Mouse (Mus musculus): ENCODE results near the gene Frat1. TPM values are rescaled to one million over a fixed set of nuclear protein-coding genes. Genes with fewer than 3 reads are reported as not detected.

Frat1 gene
- polyA plus RNA-seq, 1 experiment, result 29.1 TPM

GRCm38 (mm10) chr19:41826529-41826928, 3.2 kb upstream of the Frat1 start:
- Histone ChIP-seq H3K4me3 (ENCODE audit: low read depth, low read length) (no peak overlapping the region), H3K27ac (ENCODE audit: insufficient read depth, low read depth, low read length) (no peak overlapping the region), H3K36me3 (ENCODE audit: control insufficient read depth, insufficient read depth, low read length) (no peaks in the 10 kb centered on the region), H3K27me3 (ENCODE audit: control insufficient read depth, insufficient read depth, low read length) (no peaks in the 10 kb centered on the region), H3K4me1 (ENCODE audit: control insufficient read depth, insufficient read depth, insufficient read length, low read length) (no peaks in the 10 kb centered on the region; the same call in 1 of the 2 replicates)
- 85% methylated on average over 3 of the region's 3 CpGs for WGBS
- TF ChIP-seq POLR2A (IDR thresholded peaks at IDR 0.05; ENCODE audit: low read depth, low read length) (no peak), CTCF (IDR thresholded peaks at IDR 0.05; ENCODE audit: extremely low read depth, insufficient read length, insufficient replicate concordance, low read depth, low read length) (no peak)

GRCm38 (mm10) chr19:41828941-41829340, 829 bp upstream of the Frat1 start:
- Histone ChIP-seq H3K4me3 (ENCODE audit: low read depth, low read length) (peak overlapping the region; percentile 53), H3K4me1 (ENCODE audit: control insufficient read depth, insufficient read depth, insufficient read length, low read length) (peaks cover 5% of the 10 kb centered on the region), H3K36me3 (ENCODE audit: control insufficient read depth, insufficient read depth, low read length) (no peaks in the 10 kb centered on the region), H3K27me3 (ENCODE audit: control insufficient read depth, insufficient read depth, low read length) (no peaks in the 10 kb centered on the region), H3K27ac (ENCODE audit: insufficient read depth, low read depth, low read length) (peak overlapping the region; percentile 75)
- 47% methylated on average over 3 of the region's 3 CpGs for WGBS
- TF ChIP-seq CTCF (IDR thresholded peaks at IDR 0.05; ENCODE audit: extremely low read depth, insufficient read length, insufficient replicate concordance, low read depth, low read length), result no peak
- no peak for TF ChIP-seq POLR2A (IDR thresholded peaks at IDR 0.05; ENCODE audit: low read depth, low read length)

GRCm38 (mm10) chr19:41830106-41831031, 599 bp downstream of the Frat1 start:
- H3K4me1 ChIP-seq (ENCODE audit: control insufficient read depth, insufficient read depth, insufficient read length, low read length), result peaks cover 5% of the 10 kb centered on the region
- WGBS, result under 1% methylated on average over 111 of the region's 112 CpGs

GRCm38 (mm10) chr19:41831101-41831570, 1.4 kb downstream of the Frat1 start:
- Histone ChIP-seq H3K4me3 (ENCODE audit: low read depth, low read length) (peak overlapping the region; percentile 76), H3K36me3 (ENCODE audit: control insufficient read depth, insufficient read depth, low read length) (no peaks in the 10 kb centered on the region), H3K27me3 (ENCODE audit: control insufficient read depth, insufficient read depth, low read length) (no peaks in the 10 kb centered on the region), H3K27ac (ENCODE audit: insufficient read depth, low read depth, low read length) (peak overlapping the region; percentile 48), H3K4me1 (ENCODE audit: control insufficient read depth, insufficient read depth, insufficient read length, low read length) (peaks cover 5% of the 10 kb centered on the region)
- under 1% methylated on average over 19 of the region's 19 CpGs for WGBS
- TF ChIP-seq POLR2A (IDR thresholded peaks at IDR 0.05; ENCODE audit: low read depth, low read length) (no peak), CTCF (IDR thresholded peaks at IDR 0.05; ENCODE audit: extremely low read depth, insufficient read length, insufficient replicate concordance, low read depth, low read length) (no peak)

More at GRCm38 (mm10) chr19:41830106-41831031, 599 bp downstream of the Frat1 start:
- Histone ChIP-seq H3K4me3 (ENCODE audit: low read depth, low read length) (peak overlapping the region; percentile 76), H3K27me3 (ENCODE audit: control insufficient read depth, insufficient read depth, low read length) (no peaks in the 10 kb centered on the region), H3K27ac (ENCODE audit: insufficient read depth, low read depth, low read length) (peak overlapping the region; percentile 48), H3K36me3 (ENCODE audit: control insufficient read depth, insufficient read depth, low read length) (no peaks in the 10 kb centered on the region)
- TF ChIP-seq CTCF (IDR thresholded peaks at IDR 0.05; ENCODE audit: extremely low read depth, insufficient read length, insufficient replicate concordance, low read depth, low read length), result no peak
- TF ChIP-seq POLR2A (IDR thresholded peaks at IDR 0.05; ENCODE audit: low read depth, low read length), result no peak

- 14% methylated on average over 14 of the region's 14 CpGs for WGBS
- peak overlapping the region; percentile 76 for H3K4me3 ChIP-seq (ENCODE audit: low read depth, low read length)
Observed at GRCm38 (mm10) chr19:41831718-41832391, 2.1 kb downstream of the Frat1 start.

GRCm38 (mm10) chr19:41832501-41833201, 2.9 kb downstream of the Frat1 start:
- H3K27me3 ChIP-seq (ENCODE audit: control insufficient read depth, insufficient read depth, low read length), result no peaks in the 10 kb centered on the region
- peak overlapping the region; percentile 26 for H3K4me3 ChIP-seq (ENCODE audit: low read depth, low read length)
- 48% methylated on average over 13 of the region's 13 CpGs for WGBS
- H3K27ac ChIP-seq (ENCODE audit: insufficient read depth, low read depth, low read length), result no peak overlapping the region
- H3K4me1 ChIP-seq (ENCODE audit: control insufficient read depth, insufficient read depth, insufficient read length, low read length), result peaks cover 15% of the 10 kb centered on the region
- TF ChIP-seq POLR2A (IDR thresholded peaks at IDR 0.05; ENCODE audit: low read depth, low read length) (no peak), CTCF (IDR thresholded peaks at IDR 0.05; ENCODE audit: extremely low read depth, insufficient read length, insufficient replicate concordance, low read depth, low read length) (no peak)
- no peaks in the 10 kb centered on the region for H3K36me3 ChIP-seq (ENCODE audit: control insufficient read depth, insufficient read depth, low read length)

More at GRCm38 (mm10) chr19:41831718-41832391, 2.1 kb downstream of the Frat1 start:
- TF ChIP-seq POLR2A (IDR thresholded peaks at IDR 0.05; ENCODE audit: low read depth, low read length) (peak; percentile 23; the same call in 1 of the 2 replicates), CTCF (IDR thresholded peaks at IDR 0.05; ENCODE audit: extremely low read depth, insufficient read length, insufficient replicate concordance, low read depth, low read length) (no peak)
- no peaks in the 10 kb centered on the region for H3K27me3 ChIP-seq (ENCODE audit: control insufficient read depth, insufficient read depth, low read length)
- peak overlapping the region; percentile 17; the same call in 1 of the 2 replicates for H3K27ac ChIP-seq (ENCODE audit: insufficient read depth, low read depth, low read length)
- H3K4me1 ChIP-seq (ENCODE audit: control insufficient read depth, insufficient read depth, insufficient read length, low read length), result peaks cover 10% of the 10 kb centered on the region
- no peaks in the 10 kb centered on the region for H3K36me3 ChIP-seq (ENCODE audit: control insufficient read depth, insufficient read depth, low read length)
